Mouse (Mus musculus): ENCODE results near the gene Kbtbd7. TPM values are rescaled to one million over a fixed set of nuclear protein-coding genes. Genes with fewer than 3 reads are reported as not detected.
"Not testable (repeated sequence)": the region's sequence is repeated elsewhere in the genome, so short reads cannot be mapped to it uniquely, and the experiment has no call there.

Gene Kbtbd7
- polyA plus RNA-seq, 1 experiment from 2014 or later = 8.2 TPM

- H3K4me3 ChIP-seq (ENCODE audit: low read length) = no peak overlapping the region
- H3K4me2 ChIP-seq (ENCODE audit: low read depth, low read length) = no peak overlapping the region
- no peak overlapping the region for H3K9ac ChIP-seq (ENCODE audit: low read length)
- no peaks in the 10 kb centered on the region for H3K36me3 ChIP-seq (ENCODE audit: control insufficient read depth, insufficient read depth)
- WGBS = 80% methylated on average over 2 of the region's 2 CpGs
- H3K27ac ChIP-seq (ENCODE audit: low read length) = no peak overlapping the region
- H3K27me3 ChIP-seq (ENCODE audit: control insufficient read depth, insufficient read depth, low read length) = no peaks in the 10 kb centered on the region
- no peaks in the 10 kb centered on the region for H3K4me1 ChIP-seq (ENCODE audit: control insufficient read depth, insufficient read depth, low read length)
- no peak for ATAC-seq (replicated peaks; ENCODE audit: extremely low read depth, insufficient read depth, low FRiP score)
- H3K9me3 ChIP-seq (replicated peaks; ENCODE audit: control insufficient read depth, low read length) = 0 out of 2 replicates have a peak, but pooled peaks cover 6% of the 10 kb centered on the region
Observed at GRCm38 (mm10) chr14:79440655-79441054, 14.3 kb downstream of the Kbtbd7 start.

GRCm38 (mm10) chr14:79441441-79441840 is 15.1 kb downstream of the Kbtbd7 start:
- 60% methylated on average over 5 of the region's 5 CpGs for WGBS
- H3K4me3 ChIP-seq (ENCODE audit: low read length) = no peak overlapping the region
- H3K9ac ChIP-seq (ENCODE audit: low read length) = no peak overlapping the region
- no peaks in the 10 kb centered on the region for H3K36me3 ChIP-seq (ENCODE audit: control insufficient read depth, insufficient read depth)
- no peak overlapping the region for H3K27ac ChIP-seq (ENCODE audit: low read length)
- no peak for ATAC-seq (replicated peaks; ENCODE audit: extremely low read depth, insufficient read depth, low FRiP score)
- H3K4me2 ChIP-seq (ENCODE audit: low read depth, low read length) = no peak overlapping the region
- H3K4me1 ChIP-seq (ENCODE audit: control insufficient read depth, insufficient read depth, low read length) = no peaks in the 10 kb centered on the region
- H3K27me3 ChIP-seq (ENCODE audit: control insufficient read depth, insufficient read depth, low read length) = no peaks in the 10 kb centered on the region
- H3K9me3 ChIP-seq (replicated peaks; ENCODE audit: control insufficient read depth, low read length) = 0 out of 2 replicates have a peak, but pooled peaks cover 6% of the 10 kb centered on the region

DNA sequence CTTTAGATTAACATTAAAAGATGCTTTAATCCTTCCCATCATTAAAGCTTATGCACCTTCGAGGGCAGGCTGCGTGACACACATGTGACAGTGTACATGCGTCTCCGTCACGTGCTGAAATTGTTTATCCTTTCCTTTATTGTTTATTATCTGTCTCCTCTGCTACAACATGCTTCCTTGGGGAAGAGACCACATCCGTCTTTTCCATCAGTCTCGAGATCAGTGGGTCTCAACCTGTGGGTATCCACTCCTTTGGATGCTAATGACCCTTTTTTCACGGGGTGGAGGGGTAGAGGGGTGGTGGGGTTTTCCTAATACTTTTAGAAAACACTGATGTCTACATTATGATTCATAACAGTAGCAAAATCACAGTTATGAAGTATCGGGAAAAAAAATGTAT is 18.3 kb downstream of the Kbtbd7 start:
- H3K36me3 ChIP-seq (ENCODE audit: control insufficient read depth, insufficient read depth) = no peaks in the 10 kb centered on the region
- H3K4me3 ChIP-seq (ENCODE audit: low read length) = no peak overlapping the region
- no peaks in the 10 kb centered on the region for H3K4me1 ChIP-seq (ENCODE audit: control insufficient read depth, insufficient read depth, low read length)
- H3K9me3 ChIP-seq (replicated peaks; ENCODE audit: control insufficient read depth, low read length) = 0 out of 2 replicates have a peak, but pooled peaks cover 5% of the 10 kb centered on the region
- no peak overlapping the region for H3K9ac ChIP-seq (ENCODE audit: low read length)
- H3K4me2 ChIP-seq (ENCODE audit: low read depth, low read length) = no peak overlapping the region
- no peaks in the 10 kb centered on the region for H3K27me3 ChIP-seq (ENCODE audit: control insufficient read depth, insufficient read depth, low read length)
- ATAC-seq (replicated peaks; ENCODE audit: extremely low read depth, insufficient read depth, low FRiP score) = no peak
- 82% methylated on average over 9 of the region's 9 CpGs for WGBS
- H3K27ac ChIP-seq (ENCODE audit: low read length) = no peak overlapping the region

GRCm38 (mm10) chr14:79445055-79445620 is 18.8 kb downstream of the Kbtbd7 start:
- H3K27me3 ChIP-seq (ENCODE audit: control insufficient read depth, insufficient read depth, low read length) = no peaks in the 10 kb centered on the region
- H3K4me1 ChIP-seq (ENCODE audit: control insufficient read depth, insufficient read depth, low read length) = no peaks in the 10 kb centered on the region
- no peak overlapping the region for H3K4me3 ChIP-seq (ENCODE audit: low read length)
- 72% methylated on average over 16 of the region's 16 CpGs for WGBS
- no peaks in the 10 kb centered on the region for H3K9me3 ChIP-seq (replicated peaks; ENCODE audit: control insufficient read depth, low read length)
- H3K9ac ChIP-seq (ENCODE audit: low read length) = no peak overlapping the region
- no peak for ATAC-seq (replicated peaks; ENCODE audit: extremely low read depth, insufficient read depth, low FRiP score)
- H3K27ac ChIP-seq (ENCODE audit: low read length) = no peak overlapping the region
- H3K36me3 ChIP-seq (ENCODE audit: control insufficient read depth, insufficient read depth) = no peaks in the 10 kb centered on the region
- H3K4me2 ChIP-seq (ENCODE audit: low read depth, low read length) = no peak overlapping the region

DNA sequence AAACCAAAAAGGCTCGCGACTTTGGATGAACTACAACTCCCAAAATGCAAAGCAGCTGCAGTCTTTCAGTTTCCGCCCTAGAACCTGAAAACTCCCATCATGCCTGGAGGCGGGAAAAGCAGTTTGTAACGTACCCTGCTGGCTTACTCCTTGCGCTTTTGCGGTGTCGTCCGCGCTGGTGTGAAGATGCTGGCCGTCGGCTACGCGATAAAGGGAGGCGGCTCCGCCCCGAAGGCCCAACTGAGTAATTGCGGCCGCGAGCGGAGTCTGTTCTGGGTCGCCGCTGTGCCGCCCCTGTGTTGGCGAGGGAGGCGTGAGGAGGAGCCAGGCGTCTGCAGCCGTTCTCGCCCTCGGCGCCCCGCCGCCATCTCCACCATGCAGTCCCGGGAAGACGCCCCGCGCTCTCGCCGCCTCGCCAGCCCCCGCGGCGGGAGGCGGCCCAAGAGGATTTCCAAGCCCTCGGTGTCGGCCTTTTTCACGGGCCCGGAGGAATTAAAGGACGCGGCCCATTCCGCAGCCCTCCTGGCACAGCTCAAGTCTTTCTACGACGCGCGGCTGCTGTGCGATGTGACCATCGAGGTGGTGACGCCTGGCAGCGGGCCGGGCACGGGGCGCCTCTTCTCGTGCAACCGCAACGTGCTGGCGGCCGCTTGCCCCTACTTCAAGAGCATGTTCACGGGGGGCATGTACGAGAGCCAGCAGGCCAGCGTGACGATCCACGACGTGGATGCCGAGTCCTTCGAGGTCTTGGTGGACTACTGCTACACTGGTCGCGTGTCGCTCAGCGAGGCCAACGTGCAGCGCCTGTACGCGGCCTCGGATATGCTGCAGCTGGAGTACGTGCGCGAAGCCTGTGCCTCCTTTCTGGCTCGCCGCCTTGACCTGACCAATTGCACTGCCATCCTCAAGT is 25.6 kb downstream of the Kbtbd7 start, which contains the start of gene Kbtbd6:
Gene Kbtbd6, plus strand, starts transcription at position 155 of the 910 bp plus-strand sequence.
- not testable (repeated sequence) for H3K36me3 ChIP-seq (ENCODE audit: control insufficient read depth, insufficient read depth); H3K9me3 ChIP-seq (replicated peaks; ENCODE audit: control insufficient read depth, low read length); H3K27me3 ChIP-seq (ENCODE audit: control insufficient read depth, insufficient read depth, low read length); H3K4me1 ChIP-seq (ENCODE audit: control insufficient read depth, insufficient read depth, low read length)
- Histone ChIP-seq H3K9ac (ENCODE audit: low read length) (peak within 1 kb of the TSS; percentile 67), H3K4me3 (ENCODE audit: low read length) (peak within 1 kb of the TSS; percentile 66), H3K4me2 (ENCODE audit: low read depth, low read length) (peak within 1 kb of the TSS; percentile 70), H3K27ac (ENCODE audit: low read length) (peak within 1 kb of the TSS; percentile 47)
- WGBS = 11% methylated on average over 38 of the region's 89 CpGs
- peak; percentile 82 for ATAC-seq (replicated peaks; ENCODE audit: extremely low read depth, insufficient read depth, low FRiP score)

- 96% methylated on average over 6 of the region's 10 CpGs for WGBS
- not testable (repeated sequence) for ATAC-seq (replicated peaks; ENCODE audit: extremely low read depth, insufficient read depth, low FRiP score); H3K9me3 ChIP-seq (replicated peaks; ENCODE audit: control insufficient read depth, low read length); H3K27ac ChIP-seq (ENCODE audit: low read length); H3K4me1 ChIP-seq (ENCODE audit: control insufficient read depth, insufficient read depth, low read length); H3K36me3 ChIP-seq (ENCODE audit: control insufficient read depth, insufficient read depth); H3K4me3 ChIP-seq (ENCODE audit: low read length); H3K27me3 ChIP-seq (ENCODE audit: control insufficient read depth, insufficient read depth, low read length); H3K4me2 ChIP-seq (ENCODE audit: low read depth, low read length); H3K9ac ChIP-seq (ENCODE audit: low read length)
Observed at GRCm38 (mm10) chr14:79452591-79452934, 26.3 kb downstream of the Kbtbd7 start.

- no peak for ATAC-seq (replicated peaks; ENCODE audit: extremely low read depth, insufficient read depth, low FRiP score)
- 85% methylated on average over 1 of the region's 1 CpGs for WGBS
- Histone ChIP-seq H3K27ac (ENCODE audit: low read length) (no peak overlapping the region), H3K4me3 (ENCODE audit: low read length) (no peak overlapping the region), H3K4me2 (ENCODE audit: low read depth, low read length) (no peak overlapping the region), H3K36me3 (ENCODE audit: control insufficient read depth, insufficient read depth) (peaks cover 20% of the 10 kb centered on the region), H3K27me3 (ENCODE audit: control insufficient read depth, insufficient read depth, low read length) (no peaks in the 10 kb centered on the region), H3K4me1 (ENCODE audit: control insufficient read depth, insufficient read depth, low read length) (no peaks in the 10 kb centered on the region), H3K9me3 (replicated peaks; ENCODE audit: control insufficient read depth, low read length) (no peaks in the 10 kb centered on the region), H3K9ac (ENCODE audit: low read length) (no peak overlapping the region)
Observed at GRCm38 (mm10) chr14:79460401-79460800, 34.1 kb downstream of the Kbtbd7 start.

DNA sequence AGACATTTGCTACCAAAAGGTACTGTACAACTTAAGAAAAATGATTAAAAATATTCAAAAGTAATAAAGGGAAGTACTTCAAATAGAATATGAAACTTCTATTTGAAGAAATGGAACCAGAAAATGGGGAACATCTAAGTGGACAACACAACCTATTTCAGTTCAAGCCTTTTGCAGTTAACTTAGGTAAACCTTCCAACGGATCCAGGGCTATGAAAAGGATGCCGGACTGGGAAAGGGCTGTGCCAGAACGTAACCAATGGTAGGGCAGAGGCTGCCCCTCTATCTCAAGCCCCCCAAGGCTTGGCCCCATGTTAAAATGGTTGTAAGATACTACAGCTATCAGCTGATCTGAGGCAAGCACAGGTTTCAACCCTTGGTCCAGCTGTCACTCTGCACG is 34.7 kb downstream of the Kbtbd7 start:
- H3K9ac ChIP-seq (ENCODE audit: low read length) = no peak overlapping the region
- no peaks in the 10 kb centered on the region for H3K9me3 ChIP-seq (replicated peaks; ENCODE audit: control insufficient read depth, low read length)
- no peaks in the 10 kb centered on the region for H3K27me3 ChIP-seq (ENCODE audit: control insufficient read depth, insufficient read depth, low read length)
- H3K36me3 ChIP-seq (ENCODE audit: control insufficient read depth, insufficient read depth) = peaks cover 25% of the 10 kb centered on the region
- H3K27ac ChIP-seq (ENCODE audit: low read length) = no peak overlapping the region
- no peak overlapping the region for H3K4me2 ChIP-seq (ENCODE audit: low read depth, low read length)
- H3K4me3 ChIP-seq (ENCODE audit: low read length) = no peak overlapping the region
- no peak for ATAC-seq (replicated peaks; ENCODE audit: extremely low read depth, insufficient read depth, low FRiP score)
- WGBS = 84% methylated on average over 4 of the region's 4 CpGs
- no peaks in the 10 kb centered on the region for H3K4me1 ChIP-seq (ENCODE audit: control insufficient read depth, insufficient read depth, low read length)

GRCm38 (mm10) chr14:79465623-79466022 is 39.3 kb downstream of the Kbtbd7 start:
- Histone ChIP-seq H3K9ac (ENCODE audit: low read length) (no peak overlapping the region), H3K9me3 (replicated peaks; ENCODE audit: control insufficient read depth, low read length) (no peaks in the 10 kb centered on the region), H3K27me3 (ENCODE audit: control insufficient read depth, insufficient read depth, low read length) (no peaks in the 10 kb centered on the region), H3K36me3 (ENCODE audit: control insufficient read depth, insufficient read depth) (peaks cover 43% of the 10 kb centered on the region), H3K27ac (ENCODE audit: low read length) (no peak overlapping the region), H3K4me3 (ENCODE audit: low read length) (no peak overlapping the region), H3K4me2 (ENCODE audit: low read depth, low read length) (no peak overlapping the region), H3K4me1 (ENCODE audit: control insufficient read depth, insufficient read depth, low read length) (no peaks in the 10 kb centered on the region)
- ATAC-seq (replicated peaks; ENCODE audit: extremely low read depth, insufficient read depth, low FRiP score) = no peak
- 78% methylated on average over 1 of the region's 1 CpGs for WGBS
